Mouse (Mus musculus) midbrain, postnatal 0 days (tissue): Measurements from ENCODE around the gene Brat1. TPM values are rescaled to one million over a fixed set of nuclear protein-coding genes. Genes with fewer than 3 reads are reported as not detected.

Experiments
- ATAC-seq: fragments of 200-750 bp; cut with Nextera tagmentation; 2 replicates; pipeline ENCODE4 v1.8.0; 2017; ENCODE audit warnings: moderate number of reproducible peaks, mild to moderate bottlenecking, moderate TSS enrichment, moderate library complexity; ENCODE audit not compliant: low FRiP score
- DNase-seq: peaks from one replicate; pipeline ENCODE4 v3.0.0-alpha.2; 2015; ENCODE audit warnings: low spot score
- H3K27ac ChIP-seq: fragments of 300-500 bp; sonication (generic); 2 replicates; pipeline ENCODE4 v1.5.1; 2014; ENCODE audit warnings: low read depth, mild to moderate bottlenecking, low read length, mixed read lengths
- H3K27me3 ChIP-seq: fragments of 300-500 bp; sonication (generic); 2 replicates; pipeline ENCODE4 v1.6.1; 2014; ENCODE audit warnings: low read length, control low read depth, mixed read lengths; ENCODE audit not compliant: insufficient read depth
- H3K36me3 ChIP-seq: fragments of 300-500 bp; sonication (generic); 2 replicates; pipeline ENCODE4 v1.6.1; 2014; ENCODE audit warnings: low read length, control low read depth, mixed read lengths; ENCODE audit not compliant: insufficient read depth
- H3K4me1 ChIP-seq: fragments of 300-500 bp; sonication (generic); 2 replicates; pipeline ENCODE4 v1.6.1; 2014; ENCODE audit warnings: mild to moderate bottlenecking, control low read depth, antibody characterized with exemption, low read length, mixed read lengths; ENCODE audit not compliant: insufficient read depth
- H3K4me2 ChIP-seq: fragments of 300-500 bp; sonication (generic); 2 replicates; pipeline ENCODE4 v1.6.1; 2014; ENCODE audit warnings: low read depth, mild to moderate bottlenecking, low read length, mixed read lengths; ENCODE audit not compliant: poor library complexity, severe bottlenecking
- H3K4me3 ChIP-seq: fragments of 300-500 bp; sonication (generic); 2 replicates; pipeline ENCODE4 v1.5.1; 2014; ENCODE audit warnings: low read depth, mild to moderate bottlenecking, low read length, moderate library complexity
- H3K9ac ChIP-seq: fragments of 300-500 bp; sonication (generic); replicated peaks from 2 replicates; pipeline ENCODE4 v1.6.1; 2014; ENCODE audit warnings: mild to moderate bottlenecking, low read length, moderate library complexity, mixed read lengths; ENCODE audit not compliant: poor library complexity, severe bottlenecking
- H3K9me3 ChIP-seq: fragments of 300-500 bp; sonication (generic); 2 replicates; pipeline ENCODE4 v1.6.1; 2016; ENCODE audit warnings: low read length, control low read depth
- CTCF ChIP-seq: IDR thresholded peaks from 2 replicates; pipeline ENCODE4 v1.5.1; 2016; ENCODE audit warnings: antibody characterized with exemption, mild to moderate bottlenecking
- WGBS: fragments of 180-500 bp; shearing (Covaris S2); extraction: QIAGEN DNeasy Blood & Tissue Kit; methylation state at CpG from one replicate; pipeline ENCODE4 v1.1.7; 2014; 5-methylcytosine and 5-hydroxymethylcytosine counted together
- polyA plus RNA-seq: library from polyadenylated mRNA; unstranded; fragments of >200 nt; fragmentation: Nextera tagmentation; extraction: Ambion mirVana; gene quantifications from 2 replicates; pipeline ENCODE4 v1.2.1, GENCODE M21; 2015
- total RNA-seq: library from RNA; depleted of rRNA; stranded (reverse); fragments of >200 nt; gene quantifications from 2 replicates; pipeline ENCODE4 v1.2.3, GENCODE M21; 2014

Brat1 gene
- total and polyA plus RNA-seq, 2 experiments from 2014 or later = 16.4 to 40.3 TPM

GRCm38 (mm10) chr5:140703480-140704377 lies 1.1 kb upstream of the Brat1 start:
- Histone ChIP-seq H3K27ac (peak overlapping the region; percentile 83; the same call in 1 of the 2 replicates), H3K4me2 (peak overlapping the region; percentile 80), H3K9me3 (no peaks in the 10 kb centered on the region), H3K9ac (no peak overlapping the region; the same call in 1 of the 2 replicates), H3K27me3 (no peaks in the 10 kb centered on the region), H3K36me3 (no peaks in the 10 kb centered on the region), H3K4me1 (peaks cover 8% of the 10 kb centered on the region; the same call in 1 of the 2 replicates), H3K4me3 (peak overlapping the region; percentile 47)
- no peak for TF ChIP-seq CTCF
- WGBS = 41% methylated on average over 17 of the region's 17 CpGs
- ATAC-seq (no peak), DNase-seq (no peak)

DNA sequence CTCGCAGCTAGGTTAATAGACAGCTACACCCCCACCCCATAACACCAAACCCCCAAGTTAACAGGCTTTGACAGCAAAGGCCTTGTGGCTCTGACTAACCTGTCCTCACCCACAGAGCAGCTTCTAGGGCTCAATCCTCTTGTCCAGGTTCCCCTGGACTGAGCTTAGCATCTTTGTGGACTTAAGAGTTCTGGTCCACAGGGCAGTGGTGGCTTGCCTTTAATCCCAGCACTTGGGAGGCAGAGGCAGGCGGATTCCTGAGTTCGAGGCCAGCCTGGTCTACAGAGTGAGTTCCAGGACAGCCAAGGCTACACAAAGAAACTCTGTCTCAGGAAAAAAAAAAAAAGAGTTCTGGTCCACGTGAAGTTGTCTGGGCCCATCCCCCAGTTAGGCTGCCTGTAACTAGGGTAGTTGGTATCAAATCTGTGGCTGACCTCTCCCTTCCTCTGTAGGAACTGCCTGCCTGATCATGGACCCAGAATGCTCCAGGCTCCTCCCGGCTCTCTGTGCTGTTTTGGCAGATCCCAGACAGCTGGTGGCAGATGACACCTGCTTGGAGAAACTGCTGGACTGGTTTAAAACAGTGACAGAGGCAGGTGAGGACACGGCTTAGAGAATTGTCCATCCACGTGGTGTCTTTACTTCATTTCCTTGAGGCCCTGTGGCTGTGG lies 825 bp downstream of the Brat1 start:
- H3K9me3 ChIP-seq = no peaks in the 10 kb centered on the region
- whole genome bisulfite sequencing = 58% methylated on average over 7 of the region's 7 CpGs
- H3K4me1 ChIP-seq = peaks cover 8% of the 10 kb centered on the region; the same call in 1 of the 2 replicates
- DNase-seq = no peak
- H3K36me3 ChIP-seq = peaks cover 9% of the 10 kb centered on the region
- peak overlapping the region; percentile 72 for H3K9ac ChIP-seq
- peak overlapping the region; percentile 80 for H3K4me2 ChIP-seq
- TF ChIP-seq CTCF = no peak
- H3K27ac ChIP-seq = peak overlapping the region; percentile 67; the same call in 1 of the 2 replicates
- ATAC-seq = no peak
- H3K27me3 ChIP-seq = no peaks in the 10 kb centered on the region
- peak overlapping the region; percentile 47 for H3K4me3 ChIP-seq

DNA sequence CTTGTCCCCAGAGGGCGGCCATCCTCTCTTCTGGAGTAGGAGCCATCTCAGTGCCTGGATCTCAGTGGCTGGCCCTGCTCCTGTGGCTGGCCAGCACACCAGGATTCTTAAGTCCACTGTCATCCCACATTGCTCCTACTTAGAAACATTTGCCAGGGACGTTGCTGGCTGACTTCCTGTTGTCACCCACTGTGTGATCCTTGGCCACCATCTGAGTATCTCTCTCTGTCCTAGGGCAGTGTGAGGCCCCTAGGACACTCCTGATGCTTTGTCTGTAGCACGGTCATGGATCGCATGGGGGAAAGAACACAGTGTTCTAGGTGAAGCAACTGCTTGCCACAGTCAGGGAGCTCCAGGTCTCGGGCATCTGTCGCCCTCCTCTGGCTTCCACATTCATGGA lies 5.5 kb downstream of the Brat1 start:
- DNase-seq (no peak), ATAC-seq (no peak)
- Histone ChIP-seq H3K9ac (no peak overlapping the region), H3K27ac (no peak overlapping the region), H3K9me3 (no peaks in the 10 kb centered on the region), H3K4me1 (peaks cover 7% of the 10 kb centered on the region; the same call in 1 of the 2 replicates), H3K27me3 (no peaks in the 10 kb centered on the region), H3K36me3 (peaks cover 51% of the 10 kb centered on the region), H3K4me3 (no peak overlapping the region), H3K4me2 (no peak overlapping the region)
- TF ChIP-seq CTCF = no peak
- WGBS = 94% methylated on average over 6 of the region's 6 CpGs

DNA sequence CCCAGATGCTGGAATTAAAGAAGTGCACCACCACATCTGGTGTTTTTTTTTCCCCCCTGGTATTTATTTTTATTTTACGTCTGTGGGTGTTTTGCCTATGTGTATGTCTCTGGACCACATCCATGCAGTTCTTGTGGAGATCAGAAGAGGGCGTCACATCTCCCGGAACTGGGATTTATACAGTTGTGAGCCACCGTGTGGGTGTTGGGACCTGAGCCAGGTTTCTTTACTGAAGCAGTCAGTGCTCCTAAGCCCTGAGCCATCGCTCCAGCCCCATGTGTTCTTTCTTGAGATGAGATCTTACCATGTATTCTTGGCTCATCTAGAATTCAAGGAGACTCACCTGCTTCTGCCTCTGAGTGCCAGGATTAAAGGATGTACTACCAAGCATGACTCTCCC lies 6.2 kb downstream of the Brat1 start:
- Histone ChIP-seq H3K27ac (no peak overlapping the region), H3K4me1 (peaks cover under 1% of the 10 kb centered on the region; the same call in 1 of the 2 replicates), H3K9me3 (no peaks in the 10 kb centered on the region), H3K9ac (no peak overlapping the region), H3K4me3 (no peak overlapping the region), H3K36me3 (peaks cover 58% of the 10 kb centered on the region), H3K27me3 (no peaks in the 10 kb centered on the region), H3K4me2 (no peak overlapping the region)
- DNase-seq (no peak), ATAC-seq (no peak)
- 78% methylated on average over 5 of the region's 5 CpGs for WGBS
- no peak for TF ChIP-seq CTCF

- DNase-seq (no peak), ATAC-seq (no peak)
- H3K9ac ChIP-seq = no peak overlapping the region
- H3K4me1 ChIP-seq = peaks cover 15% of the 10 kb centered on the region; the same call in 1 of the 2 replicates
- no peaks in the 10 kb centered on the region for H3K9me3 ChIP-seq
- no peak overlapping the region for H3K4me2 ChIP-seq
- no peak overlapping the region for H3K4me3 ChIP-seq
- H3K36me3 ChIP-seq = peaks cover 31% of the 10 kb centered on the region
- 79% methylated on average over 7 of the region's 7 CpGs for WGBS
- TF ChIP-seq CTCF = no peak
- no peak overlapping the region for H3K27ac ChIP-seq
- no peaks in the 10 kb centered on the region for H3K27me3 ChIP-seq
Observed at GRCm38 (mm10) chr5:140720773-140721172, 16.0 kb downstream of the Brat1 start.
